1 mouse cellular context compared by ENCODE assay signal in genomic region chr15:99113396-99113975, GRCm38 (mm10).
A peak's percentile ranks its signal among the peaks of the same experiment; 100 is the strongest.
TF ChIP-seq lines count a peak whose summit lies in the region.

No protein-coding gene starts in this region.

TF ChIP-seq in CH12.LX, 34 proteins besides CTCF, POLR2A, EP300 and RAD21 (continued from another document):
- TF ChIP-seq ZC3H11A (IDR thresholded peaks at IDR 0.05; ENCODE audit: low read depth, low read length) (no peak), USF2 (conservative IDR thresholded peaks at IDR 0.05; ENCODE audit: low read depth, low read length) (no peak), SIN3A (IDR thresholded peaks at IDR 0.05; ENCODE audit: low read length) (peak; percentile 62), E2F4 (IDR thresholded peaks at IDR 0.05; ENCODE audit: insufficient replicate concordance, low read depth, low read length) (no peak), ELF1 (IDR thresholded peaks at IDR 0.05; ENCODE audit: low read depth, low read length) (peak; percentile 62)
